Mouse (Mus musculus) naive thymus-derived CD4-positive, alpha-beta T cell, adult 5 months (primary cell): ENCODE data around the gene Fam222b. TPM values are rescaled to one million over a fixed set of nuclear protein-coding genes. Genes with fewer than 3 reads are reported as not detected.

Experiments
- polyA plus RNA-seq: library from polyadenylated mRNA; unstranded; fragments of 100-300 nt; shearing (Covaris generic); gene quantifications from one replicate; pipeline ENCODE4 v1.2.1, GENCODE M21; 2017

Fam222b gene
- 17.3 TPM for polyA plus RNA-seq

DNA sequence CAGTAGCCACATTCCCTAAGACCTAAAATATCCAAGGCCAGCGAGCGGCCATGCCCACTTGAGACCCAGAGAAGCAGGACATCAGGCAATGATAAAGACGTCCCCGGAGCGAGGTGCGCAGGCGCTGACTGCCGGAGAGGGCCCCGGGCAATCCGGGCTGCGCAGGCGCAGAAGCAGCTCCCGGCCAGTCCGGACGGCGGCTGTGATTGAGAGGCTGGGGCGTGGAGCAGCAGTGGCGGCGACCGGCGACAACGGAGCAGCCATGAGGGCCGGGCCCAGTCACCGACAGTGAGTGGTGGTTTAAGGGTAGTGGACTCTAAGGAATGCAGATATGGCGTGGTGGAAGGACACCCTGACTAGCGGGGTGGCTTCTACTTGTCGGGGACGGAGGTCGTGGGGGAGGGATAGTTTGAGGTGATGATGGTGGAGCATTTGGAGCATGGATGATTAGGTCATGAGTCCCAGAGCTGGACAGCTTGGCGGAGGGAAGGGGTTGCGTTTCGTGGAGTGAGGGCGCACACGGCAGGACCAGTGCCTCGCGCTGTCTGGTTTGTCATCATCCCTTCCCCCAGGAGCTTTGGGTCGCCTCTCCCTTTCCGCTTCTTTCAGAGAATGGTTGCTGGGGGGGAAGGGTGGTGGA lies at the start of gene Fam222b:
Fam222b (plus strand) TSS at position 157 of the 640 bp plus-strand sequence.

DNA sequence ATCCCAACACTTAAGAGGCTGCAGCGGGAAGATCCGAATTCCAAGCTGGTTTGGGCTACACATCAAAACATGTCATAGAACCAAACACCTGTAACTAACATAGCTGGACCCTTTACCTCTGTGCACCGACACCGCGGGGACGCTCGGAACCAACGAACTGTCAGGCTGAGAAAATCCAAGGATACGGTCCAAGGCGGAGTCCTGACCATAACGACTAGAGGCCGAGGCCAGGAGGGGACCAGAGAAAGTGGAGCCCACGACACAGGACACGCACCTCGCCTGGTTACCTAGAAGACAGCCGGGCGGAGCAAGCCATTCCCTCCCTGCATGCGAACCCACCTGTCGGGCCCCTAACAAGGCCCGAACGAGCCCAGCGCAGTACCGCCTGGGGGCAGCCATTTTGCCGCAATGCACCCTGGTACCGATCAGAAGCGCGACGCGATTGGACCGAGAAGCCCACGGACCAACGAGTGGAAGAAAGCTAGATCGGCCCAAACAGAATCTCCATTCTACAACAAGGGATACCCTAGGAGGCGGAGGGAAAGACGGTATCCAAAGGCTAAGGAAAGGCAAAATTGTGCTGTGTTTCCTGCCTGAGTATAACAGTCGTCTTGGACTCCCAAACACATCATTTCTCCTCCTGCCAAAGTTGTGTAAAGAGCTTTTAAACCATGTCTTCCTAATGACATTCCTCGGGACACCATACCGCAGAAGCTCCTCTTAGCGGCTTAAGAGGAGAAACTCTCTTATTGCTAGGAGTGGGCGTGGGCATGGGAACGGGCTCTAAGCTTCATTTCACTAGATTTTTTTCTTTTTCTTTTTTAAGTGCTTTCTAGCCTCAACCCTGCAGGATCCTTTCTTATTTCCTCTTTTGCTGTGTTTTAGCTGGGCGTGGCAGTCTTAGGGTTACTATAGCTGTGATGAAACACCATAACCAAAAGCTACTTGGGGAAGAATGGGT lies 14.2 kb upstream of the Fam222b start, which contains the start of gene Eral1:
Eral1 (minus strand) TSS at position 423 of the 961 bp plus-strand sequence.

GRCm38 (mm10) chr11:78164924-78165760 lies 70.7 kb downstream of the Fam222b start, which contains the start of gene Traf4:
Gene Traf4 (minus strand): TSS chr11:78165589.

GRCm38 (mm10) chr11:78176402-78176862 lies 82.0 kb downstream of the Fam222b start, which contains the start of the genes Nek8 and Tlcd1:
Gene Nek8 (minus strand): TSS chr11:78176675.
Gene Tlcd1 (plus strand): TSS chr11:78176711.

GRCm38 (mm10) chr11:78182961-78183844 lies 88.7 kb downstream of the Fam222b start, which contains the start of gene Rpl23a:
Gene Rpl23a (minus strand): TSS chr11:78183584.

DNA sequence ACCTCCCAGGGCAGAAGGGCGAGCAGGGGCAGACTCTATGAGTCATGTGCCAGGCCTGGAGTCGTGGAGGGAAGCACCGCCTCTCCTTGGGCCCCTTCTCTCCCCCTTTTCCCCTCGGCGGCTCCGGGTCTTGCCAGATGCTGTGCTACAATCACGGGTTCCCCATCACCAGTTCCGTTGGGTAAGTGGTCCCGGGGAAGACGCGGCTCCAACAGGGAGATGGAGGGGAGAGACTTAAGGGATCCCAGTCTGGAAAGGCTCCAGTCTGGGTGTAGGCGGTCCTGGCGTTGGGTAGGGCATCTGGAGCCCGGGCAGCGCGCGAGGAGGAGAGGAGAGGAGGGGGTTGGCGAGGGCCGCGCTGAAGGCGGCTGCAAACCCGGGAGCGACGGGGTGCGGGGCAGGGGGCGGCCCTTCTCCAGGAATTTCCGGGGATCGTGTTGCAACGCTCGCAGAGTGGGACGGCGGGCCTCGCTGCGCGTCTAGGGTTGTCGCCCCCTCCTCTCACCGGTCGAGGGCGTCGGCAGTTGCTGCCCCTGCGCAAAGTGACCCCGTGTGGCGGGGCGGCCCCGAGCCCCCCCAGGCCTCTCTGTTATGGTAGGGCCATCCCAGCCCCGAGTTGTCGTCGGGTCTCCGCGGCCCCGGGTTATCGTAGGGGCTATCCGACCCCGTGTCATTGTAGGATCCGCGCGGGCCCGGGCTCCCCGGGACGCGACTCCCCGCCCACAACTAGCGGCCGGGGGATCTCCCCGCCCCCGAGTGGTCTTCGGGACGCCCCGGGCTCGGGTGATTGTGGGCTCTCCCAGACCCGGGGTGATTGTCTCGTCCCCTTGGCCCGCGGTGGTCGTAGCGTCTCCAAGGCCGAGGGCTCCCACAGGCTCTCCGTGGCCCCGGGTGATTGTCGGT lies 94.1 kb downstream of the Fam222b start, which contains the start of gene Rab34:
Rab34 (plus strand) TSS at position 100 of the 903 bp plus-strand sequence.

GRCm38 (mm10) chr11:78193113-78193512 lies 98.7 kb downstream of the Fam222b start, which contains the start of gene Proca1:
Gene Proca1 (plus strand): TSS chr11:78193392.

Other genes with a start within 250 kb of the Fam222b start
- not detected for gene Pipox, start 200.6 kb upstream of the Fam222b start, polyA plus RNA-seq
- gene Sez6, start 163.9 kb upstream of the Fam222b start, polyA plus RNA-seq, result not detected
- 48.0 TPM for gene Phf12, start 111.9 kb upstream of the Fam222b start, polyA plus RNA-seq
- 10.4 TPM for gene Dhrs13, start 62.4 kb upstream of the Fam222b start, polyA plus RNA-seq
- gene Flot2, start 56.7 kb upstream of the Fam222b start, polyA plus RNA-seq, result 51.3 TPM
- gene Eral1, start 14.3 kb upstream of the Fam222b start, polyA plus RNA-seq, result 31.5 TPM
- gene Traf4, start 70.9 kb downstream of the Fam222b start, polyA plus RNA-seq, result 92.9 TPM
- 15.1 TPM for gene Nek8, start 82.0 kb downstream of the Fam222b start, polyA plus RNA-seq
- 2.5 TPM for gene Tlcd1, start 82.1 kb downstream of the Fam222b start, polyA plus RNA-seq
- 2,044 TPM for gene Rpl23a, start 88.9 kb downstream of the Fam222b start, polyA plus RNA-seq
- not detected for gene Rab34, start 93.8 kb downstream of the Fam222b start, polyA plus RNA-seq
- gene Proca1, start 98.7 kb downstream of the Fam222b start, polyA plus RNA-seq, result not detected
- gene Sdf2, start 151.1 kb downstream of the Fam222b start, polyA plus RNA-seq, result 84.4 TPM
- 51.6 TPM for gene Supt6, start 151.3 kb downstream of the Fam222b start, polyA plus RNA-seq
- 82.8 TPM for gene 2610507B11Rik, start 167.1 kb downstream of the Fam222b start, polyA plus RNA-seq
- gene BC030499, start 196.2 kb downstream of the Fam222b start, polyA plus RNA-seq, result 0.30 TPM
- gene Spag5, start 206.9 kb downstream of the Fam222b start, polyA plus RNA-seq, result 1.2 TPM
- 4.4 TPM for gene Aldoc, start 228.3 kb downstream of the Fam222b start, polyA plus RNA-seq
- gene Pigs, start 233.8 kb downstream of the Fam222b start, polyA plus RNA-seq, result 73.4 TPM
- 11.7 TPM for gene Unc119, start 248.8 kb downstream of the Fam222b start, polyA plus RNA-seq